Mouse (Mus musculus) MN1 (cell line): ENCODE measurements around the gene Vmn2r35.
"Not testable (repeated sequence)": the region's sequence is repeated elsewhere in the genome, so short reads cannot be mapped to it uniquely, and the experiment has no call there.

Experiments
- DNase-seq: peaks from one replicate; pipeline ENCODE4 v3.0.0-alpha.2; 2016; ENCODE audit warnings: low spot score

Vmn2r35 gene

DNA sequence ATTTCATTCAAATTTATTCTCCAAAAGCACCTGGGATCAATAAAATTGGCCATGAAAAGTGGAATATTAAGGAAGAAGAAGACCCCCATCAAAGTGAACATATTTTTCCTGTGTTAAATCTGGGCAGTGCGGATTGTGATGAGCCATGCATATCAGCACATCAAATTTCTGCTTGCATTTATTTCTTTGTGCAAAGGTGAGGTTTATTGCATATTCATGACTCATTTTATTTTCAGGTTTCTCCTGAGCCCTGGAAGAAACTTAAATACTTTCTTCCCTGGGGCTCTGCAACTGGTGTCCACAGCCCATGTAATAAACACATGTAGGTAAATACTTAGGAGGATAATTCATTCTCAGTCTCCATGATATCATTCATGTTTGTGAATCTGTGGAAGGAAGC is at the start of gene Vmn2r35:
Gene Vmn2r35 (minus strand): TSS at position 101 of the 400 bp plus-strand sequence.
- not testable (repeated sequence) for DNase-seq

DNA sequence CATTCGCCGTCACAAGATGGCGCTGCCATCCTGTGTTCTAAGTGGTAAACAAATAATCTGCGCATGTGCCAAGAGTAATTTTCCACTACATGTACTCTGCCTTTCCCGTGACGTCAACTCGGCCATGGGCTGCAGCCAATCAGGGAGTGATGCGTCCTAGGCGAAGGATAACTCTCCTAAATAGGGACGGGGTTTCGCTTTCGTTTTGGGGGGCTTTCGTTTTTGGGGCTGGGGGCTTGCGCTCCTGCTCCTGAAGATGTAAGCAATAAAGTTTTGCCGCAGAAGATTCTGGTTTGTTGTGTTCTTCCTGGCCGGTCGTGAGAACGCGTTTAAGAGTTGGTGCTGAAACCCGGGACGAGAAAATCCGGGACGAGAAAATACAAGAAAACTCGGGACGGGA is 25.5 kb downstream of the Vmn2r35 start:
- DNase-seq = not testable (repeated sequence)
